Mouse (Mus musculus) liver (tissue): Measurements from ENCODE around the gene Coro1c.
A peak's percentile ranks its signal among the peaks of the same experiment; 100 is the strongest.
"Not testable (repeated sequence)": the region's sequence is repeated elsewhere in the genome, so short reads cannot be mapped to it uniquely, and the experiment has no call there.

Source experiments
- DNase-seq: peaks from one replicate; pipeline ENCODE4 v3.0.0-alpha.2; 2020; ENCODE audit warnings: mixed read lengths

Gene Coro1c

DNA sequence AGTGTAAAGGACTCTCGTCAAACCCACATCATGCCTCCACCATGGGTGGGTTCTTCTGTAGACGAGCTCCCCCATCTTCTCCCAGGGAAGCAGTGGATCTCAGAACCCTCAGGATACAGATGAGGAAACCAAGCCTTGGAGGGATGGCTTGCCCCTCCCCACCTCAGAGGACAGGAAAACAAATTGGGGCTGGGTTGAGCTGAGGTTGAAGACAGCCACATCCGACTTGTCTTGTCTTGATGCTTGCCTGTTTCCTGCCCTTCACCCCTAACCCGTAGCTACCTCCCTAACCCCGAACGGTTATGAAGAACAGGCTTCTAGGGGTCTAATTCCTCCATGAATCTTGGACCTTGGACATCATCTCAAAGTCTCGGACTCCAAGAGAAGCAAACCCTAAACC is 83.0 kb downstream of the Coro1c start:
- no peak for DNase-seq

DNA sequence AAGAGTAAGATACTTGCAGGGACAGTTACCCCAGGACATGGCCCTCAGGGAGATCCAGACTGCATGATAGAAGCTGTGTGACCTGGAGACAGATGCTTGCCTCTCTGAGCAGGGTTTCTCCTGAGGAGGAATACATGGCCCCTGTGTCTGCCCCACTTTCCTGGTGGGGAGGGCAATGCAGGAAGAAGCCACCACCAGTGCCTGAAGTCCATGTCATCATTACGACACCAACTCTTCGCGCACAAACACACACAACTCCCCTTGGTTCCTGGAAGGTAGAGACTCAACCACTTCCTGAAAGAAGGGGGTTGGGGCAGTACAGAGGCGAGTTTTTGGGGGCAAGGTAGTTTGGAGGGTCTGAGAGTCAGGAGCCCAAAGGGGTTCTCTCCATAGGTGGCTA is 84.3 kb downstream of the Coro1c start:
- DNase-seq, result no peak

DNA sequence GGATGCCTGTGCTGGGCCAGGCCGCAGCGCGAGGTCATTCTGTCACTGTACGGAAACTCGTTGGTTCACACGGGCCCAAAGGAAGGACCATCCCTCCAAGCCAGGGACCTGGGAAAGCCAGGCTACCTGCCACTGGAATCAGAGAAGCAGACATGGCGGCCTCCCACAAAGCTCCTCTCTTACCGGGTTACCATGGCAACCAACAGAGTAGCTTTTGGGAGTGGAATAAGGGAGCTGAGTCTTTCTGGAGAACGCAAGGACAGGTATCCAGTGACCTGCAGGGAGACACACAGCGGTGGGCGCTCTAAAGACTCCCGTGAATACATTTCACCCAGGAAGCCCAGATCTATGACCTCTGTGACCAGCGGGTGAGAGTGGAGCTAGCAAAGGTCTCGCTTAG is 90.0 kb downstream of the Coro1c start:
- DNase-seq, result no peak

DNA sequence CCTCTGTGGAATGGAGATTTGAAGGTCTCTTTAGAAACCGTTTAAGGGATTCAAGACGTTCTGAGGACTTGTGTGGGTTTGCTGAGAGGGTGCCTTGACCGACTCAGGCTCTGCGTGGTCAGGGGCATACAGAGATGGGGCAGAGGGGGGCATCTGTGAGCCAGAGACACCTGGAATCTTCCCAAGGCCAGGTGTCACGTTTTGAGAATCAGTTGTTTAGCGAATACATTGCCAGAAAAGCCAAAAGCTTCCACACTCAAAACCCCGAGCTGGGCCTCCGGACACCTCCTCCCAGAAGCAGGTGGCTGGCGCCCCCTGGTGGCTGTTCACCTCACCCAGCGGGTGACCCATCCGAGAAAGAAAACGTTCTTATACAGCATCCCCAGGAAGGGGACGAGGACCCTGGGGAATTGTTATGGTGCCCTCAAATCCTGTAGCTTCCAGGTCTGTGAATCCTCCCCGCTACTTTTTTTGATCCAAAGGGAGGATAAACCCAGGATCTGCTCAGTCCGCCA is 92.9 kb downstream of the Coro1c start:
- DNase-seq, result peak; percentile 89

DNA sequence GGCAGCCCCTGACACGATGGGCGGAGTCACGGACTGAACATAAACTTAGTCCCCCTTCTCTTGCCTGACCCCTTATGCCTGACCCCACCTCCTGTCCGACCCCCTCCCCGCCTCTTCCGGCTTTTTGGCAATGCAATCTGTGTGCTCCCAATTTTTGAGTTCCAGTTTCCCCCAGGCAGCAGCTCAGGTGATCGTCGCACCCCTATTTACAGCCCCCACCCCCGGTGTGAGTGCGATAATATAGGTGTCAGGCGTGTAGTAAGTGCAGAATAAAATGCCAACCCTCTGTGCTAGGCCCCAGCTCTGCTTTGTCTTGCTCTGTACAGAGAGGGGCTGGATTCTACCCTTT is 93.5 kb downstream of the Coro1c start:
- no peak for DNase-seq

DNA sequence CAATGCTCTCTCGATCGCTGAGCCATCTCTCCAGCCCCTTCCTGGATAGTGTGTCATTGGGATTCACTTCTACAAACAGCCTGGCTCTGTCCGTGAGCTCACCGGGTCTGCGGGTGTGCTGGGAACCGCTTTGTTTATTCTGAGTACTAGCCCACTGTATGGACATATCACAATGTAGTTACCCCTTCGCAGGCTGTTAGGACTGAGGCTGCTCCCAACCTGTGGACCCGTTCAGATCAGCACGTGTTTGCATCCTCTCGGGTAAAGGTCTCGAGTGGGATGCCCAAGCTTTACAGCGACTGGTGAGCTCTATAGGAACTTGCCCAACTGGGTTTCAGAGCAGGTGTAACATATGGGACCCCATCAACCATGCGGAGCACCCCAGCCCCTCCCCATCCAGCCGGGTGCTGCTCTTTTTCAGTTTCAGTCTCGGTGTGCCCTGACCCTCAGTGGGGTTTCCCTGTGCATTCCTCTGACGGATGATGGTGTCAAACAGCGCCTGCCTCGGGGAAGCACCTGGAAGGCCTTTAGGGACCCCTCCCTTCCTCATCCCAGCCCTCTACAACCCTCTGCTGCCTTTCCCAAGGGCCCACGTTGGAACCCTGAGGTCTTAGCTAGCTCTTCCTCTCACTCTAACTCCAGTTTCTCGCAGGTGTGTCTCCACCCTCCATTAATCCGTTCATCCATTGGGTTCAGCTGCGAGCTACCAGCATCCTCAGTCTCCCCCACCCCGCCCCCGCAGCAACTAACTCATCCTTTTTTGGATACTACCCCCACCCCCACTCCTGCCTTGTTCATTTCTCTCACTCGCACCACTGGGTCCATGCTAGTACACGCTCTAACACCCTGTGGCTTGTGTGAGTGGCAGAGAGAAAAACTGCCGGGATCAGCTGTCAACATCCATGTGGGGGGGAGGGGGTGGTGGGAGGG is 94.2 kb downstream of the Coro1c start:
- DNase-seq, result no peak

DNA sequence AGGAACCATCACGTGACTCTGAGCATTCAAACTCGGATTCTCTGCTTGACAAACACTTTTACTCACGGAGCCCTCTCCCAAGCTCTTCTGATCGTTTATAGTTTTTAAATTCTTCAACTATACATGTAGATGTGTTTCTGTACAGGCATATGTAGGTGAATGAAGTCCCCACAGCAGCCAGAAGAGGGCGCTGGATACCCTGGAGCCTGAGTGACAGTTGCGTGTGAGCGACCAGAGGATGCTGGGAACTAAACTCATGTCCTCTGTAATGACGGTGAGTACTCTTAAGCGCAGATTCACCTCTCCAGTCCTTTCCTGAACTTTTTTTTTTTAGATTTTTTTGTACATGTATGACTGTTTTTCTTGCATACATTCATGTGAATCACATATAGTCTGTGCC is 95.0 kb downstream of the Coro1c start:
- peak; percentile 51 for DNase-seq

DNA sequence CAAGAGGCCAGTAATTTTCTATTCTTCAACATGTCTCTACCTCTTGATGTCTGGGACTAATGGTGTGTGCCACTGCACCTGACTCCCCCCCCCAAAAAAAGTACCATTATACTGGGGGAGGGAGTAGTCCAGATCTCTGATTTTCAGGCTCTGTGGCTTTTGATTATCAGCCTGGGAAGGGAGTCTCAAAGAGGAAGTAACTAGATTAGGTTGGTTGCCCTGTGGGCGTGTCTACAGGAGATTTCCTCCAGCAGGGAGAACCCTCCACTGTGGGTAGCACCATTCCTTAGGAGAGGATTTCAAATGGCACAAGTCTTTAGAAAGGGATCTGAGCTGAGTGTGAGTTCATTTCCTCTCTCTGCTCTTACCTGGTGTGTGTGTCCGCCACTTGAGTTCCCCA is 95.9 kb downstream of the Coro1c start:
- DNase-seq, result no peak

DNA sequence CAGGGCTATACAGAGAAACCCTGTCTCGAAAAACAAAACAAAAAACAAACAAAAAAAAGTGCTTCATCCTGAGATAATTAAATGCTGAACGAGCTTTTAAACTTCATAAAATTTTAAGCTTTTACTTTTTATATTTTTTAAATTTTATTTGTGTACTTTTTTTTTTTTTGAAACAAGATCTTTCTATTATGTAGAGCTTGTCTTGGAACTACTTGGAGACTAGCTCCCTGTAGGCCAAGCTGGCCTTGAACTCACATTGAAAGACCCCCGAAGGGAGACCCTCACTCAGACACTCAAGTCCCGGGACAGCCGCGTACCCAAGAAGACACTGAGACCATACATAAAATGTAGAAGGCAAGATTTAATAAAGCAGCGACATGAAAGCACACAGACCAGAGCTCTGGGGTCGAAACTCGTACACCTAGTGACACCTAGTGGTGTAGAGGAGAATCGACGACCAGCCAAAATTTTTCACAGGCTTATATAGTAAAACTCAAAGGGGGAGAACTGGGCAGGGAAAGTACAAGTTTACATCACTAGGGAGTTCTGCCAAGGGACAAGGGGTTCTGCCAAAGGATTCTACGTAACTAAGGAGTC is 96.6 kb downstream of the Coro1c start:
- DNase-seq, result not testable (repeated sequence)

DNA sequence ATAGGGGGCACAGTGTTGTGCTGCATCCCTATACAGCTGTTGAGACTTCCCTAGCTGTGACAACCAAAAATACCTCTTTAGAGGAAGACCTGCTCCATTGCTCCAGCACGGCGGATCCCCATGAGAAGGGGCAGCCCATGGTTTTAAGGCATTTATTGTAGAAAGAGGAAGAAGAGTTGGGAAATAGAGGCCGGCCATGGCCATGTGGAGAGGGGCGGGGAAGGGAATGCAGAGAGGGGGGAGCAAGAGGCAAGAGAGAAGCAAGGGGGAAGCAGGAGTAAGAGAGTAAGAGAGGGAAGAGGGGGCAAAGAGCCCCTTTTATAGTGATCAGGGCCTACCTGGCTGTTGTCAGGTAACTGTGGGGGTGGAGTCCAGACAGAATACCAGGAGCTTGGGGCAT is 98.4 kb downstream of the Coro1c start:
- DNase-seq, result no peak

DNA sequence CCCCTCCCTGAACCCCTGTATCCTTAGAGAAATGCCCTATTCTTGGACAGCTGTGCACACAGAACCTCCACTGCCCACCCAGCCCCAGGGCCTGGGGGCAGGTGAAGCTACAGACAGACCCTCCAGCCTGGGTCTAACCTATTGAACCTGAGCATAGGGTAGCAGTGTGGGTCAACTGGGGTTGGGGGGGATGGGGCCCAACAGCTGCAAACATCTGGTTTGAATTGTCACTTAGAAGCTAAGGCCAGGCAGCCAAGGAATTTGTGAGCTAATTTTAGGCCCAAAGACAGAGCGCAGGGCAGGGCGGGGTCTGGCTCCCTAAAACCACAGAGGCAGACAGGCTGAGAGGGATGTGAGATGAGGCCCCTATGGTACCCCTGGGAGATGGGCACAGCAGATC is 100.4 kb downstream of the Coro1c start:
- DNase-seq, result no peak

DNA sequence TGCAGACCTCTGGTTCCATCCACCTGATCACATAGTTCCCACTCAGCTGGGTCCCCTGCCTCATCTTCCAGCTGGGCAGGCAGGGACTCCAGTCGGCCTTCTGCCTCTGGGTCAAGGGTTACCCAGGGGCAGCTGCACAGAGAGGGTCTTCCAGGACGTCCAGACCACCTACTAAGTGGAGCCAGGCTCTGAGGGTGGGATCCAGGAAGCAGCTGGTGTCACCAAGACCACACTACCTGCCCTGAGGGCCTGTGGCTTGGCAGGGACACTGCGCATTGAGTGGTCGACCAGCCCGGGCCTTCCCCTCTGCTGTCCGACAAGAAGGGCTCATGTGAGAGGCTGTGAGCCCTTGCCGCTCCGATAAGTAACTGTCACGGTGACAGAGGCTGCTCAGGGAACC is 100.8 kb downstream of the Coro1c start:
- no peak for DNase-seq

DNA sequence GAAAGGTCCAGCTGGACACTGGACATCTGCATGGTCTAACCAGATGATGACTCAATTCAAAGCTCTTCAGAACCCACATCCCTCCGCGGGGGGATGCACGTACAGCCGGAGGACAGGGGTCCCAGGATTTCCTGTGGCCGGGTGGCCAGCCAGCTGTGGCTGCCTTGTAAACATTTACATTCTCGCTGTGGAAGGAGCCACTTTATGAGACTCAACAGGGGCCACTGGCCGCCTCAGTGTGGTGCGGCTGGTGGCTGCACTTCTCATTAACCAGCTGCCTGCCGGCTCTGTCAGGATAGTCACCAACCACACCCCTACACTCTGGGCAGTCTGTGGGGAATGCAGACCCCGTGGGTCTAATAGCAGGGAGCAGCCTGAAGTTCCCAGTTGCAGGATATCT is 102.1 kb downstream of the Coro1c start:
- no peak for DNase-seq

DNA sequence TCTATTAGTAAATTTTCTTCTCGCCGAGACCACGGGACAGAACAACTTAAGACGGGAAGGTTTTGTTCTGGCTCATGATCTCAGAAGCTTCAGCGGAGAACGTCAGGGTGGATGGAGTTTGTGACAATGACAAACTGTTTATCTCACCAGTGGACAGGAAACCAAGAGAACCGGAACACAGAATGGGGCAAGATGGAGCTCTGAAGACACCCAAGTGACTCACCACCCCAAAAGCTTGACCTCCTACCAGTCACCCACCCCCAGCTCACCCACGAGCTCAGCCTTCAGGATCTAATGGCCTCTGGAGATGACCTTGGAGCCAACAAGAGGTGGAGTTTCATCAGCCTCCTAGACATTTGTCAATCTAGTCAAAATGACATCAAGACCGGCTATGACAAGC is 103.3 kb downstream of the Coro1c start:
- no peak for DNase-seq

DNA sequence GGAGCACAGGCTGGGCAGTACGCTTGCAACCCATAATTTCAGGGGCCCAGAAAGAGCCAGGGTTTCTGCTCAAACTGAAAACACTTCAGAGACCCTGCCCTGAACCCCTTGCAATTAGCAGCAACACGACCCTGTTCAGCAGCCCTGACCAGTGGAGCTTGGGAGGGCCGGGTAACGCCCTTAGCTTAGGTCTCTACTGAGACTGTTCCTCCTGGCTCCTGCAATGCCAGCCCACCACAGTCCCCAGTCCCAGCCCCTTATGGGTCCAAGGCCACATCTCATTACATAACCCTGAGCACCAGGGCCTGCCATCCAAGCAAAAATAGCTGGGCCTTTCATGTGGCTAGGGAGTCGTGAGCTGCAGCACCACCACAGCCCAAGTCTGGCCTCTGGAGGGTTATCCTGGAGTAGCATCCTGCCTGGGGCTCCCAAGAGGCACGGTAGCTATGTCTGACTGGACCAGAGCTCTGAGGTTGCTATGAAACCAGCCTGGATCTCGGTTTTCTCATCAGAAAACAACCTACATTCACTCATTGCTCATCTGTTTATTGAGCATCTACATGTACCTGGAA is 104.1 kb downstream of the Coro1c start:
- DNase-seq, result no peak

DNA sequence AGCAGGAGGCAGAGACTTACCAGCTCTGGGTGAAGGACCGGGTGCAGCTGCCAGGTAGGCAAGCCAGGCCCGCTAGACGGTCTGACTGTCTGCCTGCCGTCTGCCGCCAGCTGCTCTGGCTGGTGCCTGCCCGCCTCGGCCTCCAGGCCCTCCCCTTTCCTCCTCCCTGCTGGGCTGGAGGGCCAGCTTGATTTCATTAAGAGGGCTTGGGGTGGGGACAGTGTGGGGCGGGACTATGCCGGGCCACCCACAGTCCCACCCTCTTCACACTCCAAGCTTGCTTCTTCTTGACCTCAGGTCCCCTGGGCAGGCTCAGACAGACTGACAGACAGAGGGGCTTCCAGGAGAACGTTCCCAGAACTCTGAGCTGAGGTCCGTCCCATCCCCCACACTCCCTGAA is 108.3 kb downstream of the Coro1c start, which contains the start of gene Tmem119:
Gene Tmem119, minus strand, starts transcription at position 237 of the 400 bp plus-strand sequence.
- DNase-seq, result peak; percentile 64

DNA sequence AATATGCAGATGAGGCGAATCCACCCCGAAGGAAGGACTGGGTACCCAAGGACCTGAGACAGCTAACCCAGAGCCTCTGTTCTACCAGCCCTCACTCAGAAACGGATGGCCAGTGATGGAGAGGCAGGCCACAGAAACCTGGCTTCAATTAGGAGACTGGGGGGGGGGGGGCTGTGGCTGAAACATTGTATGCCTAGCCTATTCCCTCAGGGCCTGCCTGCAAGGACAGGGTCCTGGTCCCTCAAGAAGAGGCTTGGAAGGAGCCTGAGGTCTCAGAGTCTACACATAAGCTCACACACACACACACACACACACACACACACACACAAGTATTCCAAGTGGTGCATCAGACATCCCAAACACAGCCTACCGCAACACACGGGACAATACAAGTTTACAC is 108.9 kb downstream of the Coro1c start:
- no peak for DNase-seq

DNA sequence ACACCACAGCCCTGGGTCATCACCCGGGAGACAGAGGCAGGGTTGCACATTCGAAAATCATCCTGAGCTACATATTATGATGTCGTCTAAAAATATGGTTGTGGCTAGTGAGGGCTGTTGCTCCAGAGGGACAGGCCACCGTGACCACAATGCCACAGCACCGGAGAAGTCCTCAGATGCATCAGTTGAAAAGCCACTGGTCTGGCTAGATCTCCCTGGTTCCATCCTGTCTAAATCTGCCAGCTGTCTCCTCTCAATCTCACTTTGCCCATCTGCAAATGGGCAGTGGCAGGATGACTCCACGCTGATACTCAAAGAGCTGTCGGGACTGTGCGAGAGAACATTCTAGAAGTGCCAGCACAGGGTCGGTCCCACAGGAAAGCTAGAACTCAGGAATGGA is 110.0 kb downstream of the Coro1c start:
- DNase-seq, result no peak

DNA sequence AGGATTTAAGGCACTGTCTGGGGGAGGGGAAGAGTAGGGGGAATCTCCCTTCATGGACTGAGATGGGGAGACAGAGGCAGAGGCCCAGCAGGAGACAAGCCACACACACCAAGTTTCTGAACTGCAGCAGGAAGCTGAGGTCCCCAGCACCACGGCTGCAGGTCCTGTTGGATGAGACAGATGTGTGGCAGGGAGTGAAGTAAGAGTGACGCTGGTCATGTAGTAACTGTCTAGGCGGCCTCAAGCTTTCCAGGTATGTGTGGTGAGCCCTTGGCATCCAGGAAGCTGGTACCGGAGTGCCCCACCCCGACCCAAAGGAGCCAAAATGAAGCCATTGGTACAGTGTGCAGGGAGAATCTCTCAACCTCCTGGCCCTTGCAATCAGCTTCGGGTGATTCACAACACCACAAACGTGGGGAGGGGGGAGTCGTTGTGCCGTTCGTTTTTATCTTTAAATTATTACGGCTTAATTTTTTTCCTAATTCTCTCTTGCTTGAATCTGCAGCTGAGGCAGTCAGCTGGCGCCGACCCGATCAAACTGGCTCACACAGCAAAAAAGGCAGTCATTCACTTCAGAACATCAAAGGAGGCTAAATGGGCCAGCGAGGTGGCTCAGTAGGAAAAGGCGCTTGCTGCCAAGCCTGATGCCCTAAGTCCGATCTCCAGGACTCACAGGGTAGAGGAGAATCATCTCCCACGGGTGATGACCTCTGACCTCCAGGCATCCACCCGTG is 111.2 kb downstream of the Coro1c start:
- DNase-seq, result no peak

DNA sequence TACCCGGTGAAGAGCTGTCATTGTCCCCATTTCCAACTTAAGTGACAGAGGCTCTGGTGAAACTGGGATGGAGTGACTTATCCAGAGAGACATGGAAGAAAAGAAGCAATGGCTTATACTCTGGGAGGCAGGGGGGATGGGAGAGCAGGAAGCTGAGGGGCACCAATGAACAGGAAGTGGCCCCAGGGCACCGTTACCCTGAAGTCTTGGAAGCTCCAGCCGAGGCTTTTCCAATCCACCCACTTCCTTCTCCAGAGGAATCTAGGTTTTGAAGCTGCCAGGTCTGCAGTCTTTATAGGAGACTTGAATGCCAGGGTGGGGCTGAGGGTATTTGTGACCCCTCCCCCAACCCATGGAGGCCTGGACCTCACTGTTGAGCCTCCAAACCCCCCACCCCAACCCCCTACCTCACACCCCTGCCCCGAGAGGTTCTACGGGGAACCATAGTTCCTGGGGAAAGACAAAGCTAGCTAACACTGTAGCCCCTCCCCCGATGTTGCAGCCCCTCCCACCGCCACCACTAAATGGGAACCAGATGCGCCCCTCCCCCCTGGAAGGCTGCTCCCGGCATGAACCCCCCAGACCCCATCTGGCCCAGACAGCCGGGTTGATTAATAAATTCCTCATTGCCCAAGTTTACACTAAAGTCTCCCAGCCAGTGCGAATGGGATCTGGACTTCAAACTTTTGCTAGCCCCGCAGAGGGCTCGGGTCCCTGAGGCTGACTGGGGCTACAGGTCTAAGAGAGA is 112.0 kb downstream of the Coro1c start:
- peak; percentile 68 for DNase-seq
